Mouse (Mus musculus) embryo, embryonic 9.5 days (tissue): ENCODE measurements around the gene P3h1.
"Not testable (repeated sequence)": the region's sequence is repeated elsewhere in the genome, so short reads cannot be mapped to it uniquely, and the experiment has no call there.

Experiments
- DNase-seq: peaks from one replicate; pipeline ENCODE4 v3.0.0-alpha.2; 2017; ENCODE audit errors: extremely low spot score

The P3h1 gene

DNA sequence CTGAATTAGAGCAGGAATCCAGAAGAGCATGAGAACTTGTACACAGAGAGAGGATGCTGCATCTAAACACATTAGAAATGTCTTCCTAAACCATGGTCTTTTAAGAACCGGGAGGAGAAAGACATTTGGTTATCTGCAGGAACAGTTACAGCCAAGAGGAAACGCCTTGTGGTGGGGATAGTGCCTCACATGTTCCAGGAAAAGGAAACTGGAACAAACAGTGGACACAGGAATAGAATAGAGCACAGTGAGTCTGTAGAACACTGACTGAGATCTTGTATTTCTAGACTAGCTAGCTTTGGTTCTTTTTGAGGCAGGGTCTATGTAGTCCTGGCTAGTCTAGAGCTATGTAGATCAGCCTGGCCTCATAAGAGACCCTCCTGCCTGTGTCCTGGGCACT lies 42.5 kb downstream of the P3h1 start:
- no peak for DNase-seq

- DNase-seq, result no peak
These were observed 43.0 kb downstream of the P3h1 start for GRCm38 (mm10) chr4:119275726-119276125.

GRCm38 (mm10) chr4:119278784-119279183 lies 46.1 kb downstream of the P3h1 start:
- not testable (repeated sequence) for DNase-seq

DNA sequence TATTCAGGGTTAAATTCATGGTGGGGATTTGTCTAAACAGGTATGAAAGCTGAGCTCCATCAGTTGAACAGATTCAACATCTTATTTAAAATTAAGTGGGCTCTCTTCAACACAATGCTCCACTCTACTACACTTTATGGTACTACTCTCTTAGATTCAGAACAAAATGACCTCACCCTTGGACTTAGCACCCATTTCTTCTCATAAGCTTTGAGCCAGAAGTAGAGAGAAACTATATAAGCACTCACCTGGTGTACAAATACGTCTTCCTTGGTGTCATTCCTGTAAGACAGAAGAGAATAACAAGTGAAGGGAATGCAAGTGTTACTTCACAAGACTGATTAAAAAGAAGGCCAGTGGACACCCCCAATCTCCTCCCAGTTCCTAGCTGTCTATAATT lies 52.1 kb downstream of the P3h1 start:
- DNase-seq, result no peak

DNA sequence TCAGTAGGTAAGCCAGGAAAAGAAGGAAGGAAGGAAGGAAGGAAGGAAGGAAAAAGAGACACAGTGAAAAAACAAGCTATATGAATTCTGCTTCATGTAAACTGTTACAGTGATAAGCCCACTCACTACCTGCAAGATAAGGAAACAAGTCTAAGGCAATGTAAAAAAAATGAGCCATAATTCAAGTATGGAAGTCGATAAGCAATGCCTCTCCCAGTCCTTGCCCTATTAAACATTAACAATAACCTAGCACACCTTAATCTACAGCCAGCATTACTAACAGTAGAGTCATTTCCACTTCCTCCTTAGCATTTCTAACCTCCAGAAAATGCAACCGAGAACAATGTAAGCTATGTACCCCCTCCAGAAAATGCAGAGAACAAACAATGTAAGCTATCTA lies 52.6 kb downstream of the P3h1 start:
- DNase-seq, result no peak

DNA sequence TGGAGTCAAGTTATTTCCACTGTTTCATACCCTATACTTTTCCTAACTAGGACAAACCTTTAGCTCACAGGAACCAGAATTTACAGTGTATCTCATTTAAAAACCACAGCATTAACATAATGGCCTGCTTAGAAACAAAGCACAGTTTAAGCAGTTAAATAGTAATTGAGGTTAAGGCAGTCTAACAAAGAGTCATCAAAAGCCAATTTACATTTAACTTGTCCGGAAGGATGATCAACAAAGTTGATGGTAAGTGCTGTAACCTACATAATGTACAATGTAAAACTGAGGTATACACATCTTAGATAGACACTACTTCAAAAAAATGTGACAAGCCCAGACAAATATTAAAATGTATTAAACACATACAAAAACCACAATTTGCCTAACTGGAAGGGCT lies 59.2 kb downstream of the P3h1 start:
- DNase-seq, result no peak

DNA sequence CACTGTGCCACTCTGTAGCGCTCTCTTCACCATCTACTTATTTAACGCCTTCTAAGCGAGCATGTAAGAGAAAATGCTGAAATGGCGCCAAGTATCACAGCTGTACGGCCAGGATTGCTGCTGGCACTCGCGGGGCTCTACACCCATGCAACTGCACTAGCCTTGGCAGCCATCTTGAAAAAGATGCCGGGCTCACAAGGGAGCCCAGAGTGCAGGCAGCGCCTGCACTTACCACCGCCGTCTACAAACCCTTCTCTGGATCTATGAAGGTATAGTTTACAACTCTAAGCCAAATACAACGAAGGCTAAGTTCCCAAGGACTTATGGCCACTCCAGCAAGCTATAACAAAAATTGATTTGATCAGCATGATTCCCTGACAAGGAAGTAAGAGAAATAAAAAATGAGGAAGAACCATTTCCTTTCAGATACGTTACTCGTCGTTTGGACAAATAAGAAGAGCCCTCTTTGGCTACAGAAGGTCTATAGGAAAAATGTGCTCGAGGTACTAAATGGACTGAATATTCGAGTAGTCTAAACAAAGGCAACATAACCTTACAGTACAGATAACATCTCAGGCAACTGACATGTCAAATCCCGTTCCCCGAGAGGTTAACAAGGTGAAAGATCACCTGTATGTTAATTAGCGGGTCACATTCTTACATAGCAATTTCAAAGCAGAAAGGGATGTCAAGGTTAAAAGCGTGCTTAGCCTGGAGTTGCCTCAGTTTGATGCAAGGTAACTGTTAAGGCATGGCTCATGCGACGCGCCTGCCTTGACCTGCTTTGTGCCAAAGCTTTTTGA lies 60.3 kb downstream of the P3h1 start:
- DNase-seq, result peak; percentile 38

DNA sequence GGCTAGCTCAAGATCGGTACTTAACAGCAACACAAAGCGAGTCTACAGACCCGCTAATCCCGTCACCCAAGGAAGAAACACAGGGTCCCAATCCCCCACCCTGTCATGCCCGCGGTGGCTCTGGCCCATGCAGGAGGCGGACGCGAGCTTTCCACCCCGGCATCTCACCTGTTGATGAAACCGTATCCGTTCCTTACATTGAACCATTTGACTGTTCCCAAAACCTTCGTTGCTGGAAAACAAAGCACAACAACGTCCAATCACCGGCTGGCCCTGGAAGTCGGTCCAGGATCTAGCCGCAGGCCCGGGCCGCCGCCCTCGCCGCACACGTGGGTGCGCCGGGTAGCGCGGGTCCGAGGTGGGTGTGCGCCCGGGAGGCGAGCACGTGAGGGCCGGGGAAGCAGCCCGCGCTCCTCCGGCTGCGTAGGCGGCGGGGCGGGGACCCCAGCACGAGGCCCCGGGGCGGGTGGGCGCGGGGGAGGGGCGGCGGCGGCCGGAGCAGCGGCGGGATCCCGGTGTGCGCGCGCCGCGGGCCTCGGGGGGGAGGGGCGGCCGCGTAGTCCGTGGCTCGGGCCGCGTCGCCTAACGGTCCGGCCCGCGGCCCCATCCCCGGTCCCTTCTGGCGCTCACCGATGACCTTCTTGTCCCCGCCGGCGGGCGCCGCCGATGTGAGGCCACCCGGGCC lies 61.0 kb downstream of the P3h1 start:
- peak; percentile 48 for DNase-seq

- peak; percentile 98 for DNase-seq
These were observed 61.9 kb downstream of the P3h1 start, which contains the start of gene Ybx1 for GRCm38 (mm10) chr4:119294415-119295133. TSS of gene Ybx1 (minus strand) at chr4:119294604.

DNA sequence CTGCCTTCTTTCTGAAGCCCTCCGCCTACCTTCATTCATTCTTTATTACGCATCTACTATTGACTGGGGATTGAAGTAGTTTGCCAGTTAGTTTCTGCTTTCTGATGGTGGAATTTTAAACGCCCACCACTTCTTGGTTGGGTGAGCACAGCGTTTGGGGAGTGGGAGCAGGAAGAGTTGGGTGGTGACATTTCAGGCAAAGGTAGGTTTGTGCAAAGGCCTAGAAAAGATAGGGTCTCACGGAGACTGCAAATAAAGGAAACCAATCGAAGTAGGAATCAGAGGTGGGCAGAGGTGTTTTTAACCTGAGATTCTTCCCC lies 62.4 kb downstream of the P3h1 start:
- DNase-seq, result peak; percentile 37

GRCm38 (mm10) chr4:119297361-119297760 lies 64.6 kb downstream of the P3h1 start:
- DNase-seq, result no peak
